Mouse (Mus musculus) bone marrow macrophage, adult 2 months (primary cell): ENCODE data around the gene Cdk1.

ENCODE experiments used
- CTCF ChIP-seq: IDR thresholded peaks from 2 replicates; pipeline ENCODE4 v1.5.1; 2012; ENCODE audit warnings: low read depth, mild to moderate bottlenecking, low read length, moderate library complexity
- POLR2A ChIP-seq: IDR thresholded peaks from 2 replicates; pipeline ENCODE4 v1.6.1; 2012; ENCODE audit warnings: mild to moderate bottlenecking, low read depth, low read length, borderline replicate concordance

DNA sequence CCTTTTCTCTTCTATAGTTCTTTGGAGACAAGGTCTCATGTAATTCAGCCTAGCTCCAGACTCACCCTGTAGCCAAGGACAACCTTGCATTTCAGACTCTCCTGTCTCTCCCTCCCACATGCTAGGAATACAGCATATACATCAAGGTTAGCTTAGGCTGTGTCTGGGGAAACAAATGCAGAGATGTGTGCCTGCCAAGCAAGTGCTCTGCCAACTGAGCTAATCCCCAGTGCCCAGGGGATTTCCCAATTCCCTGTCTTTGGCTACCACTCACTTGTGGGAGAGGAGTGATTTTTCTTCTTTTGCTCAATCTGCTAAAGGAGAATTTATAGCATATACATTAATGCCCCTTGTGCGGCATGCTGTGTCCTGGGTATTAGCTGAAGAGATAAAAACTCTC, 30.4 kb upstream of the Cdk1 start:
- TF ChIP-seq CTCF = no peak
- no peak for TF ChIP-seq POLR2A
